Mouse (Mus musculus): ENCODE results near the gene Oas2. TPM values are rescaled to one million over a fixed set of nuclear protein-coding genes. Genes with fewer than 3 reads are reported as not detected.

The Oas2 gene
- polyA plus RNA-seq, 1 experiment from 2014 or later = not detected

GRCm38 (mm10) chr5:120718600-120719378 lies 30.9 kb downstream of the Oas2 start:
- 58% methylated on average over 12 of the region's 15 CpGs for WGBS
- DNase-seq (ENCODE audit: low spot score) (no peak), ATAC-seq (ENCODE audit: insufficient read depth, low FRiP score, low TSS enrichment) (no peak)
- no peak overlapping the region for H3K4me3 ChIP-seq (ENCODE audit: low read depth, low read length)
- H3K4me1 ChIP-seq (ENCODE audit: control insufficient read depth, insufficient read depth, low read length) = no peaks in the 10 kb centered on the region
- H3K36me3 ChIP-seq (ENCODE audit: control insufficient read depth, insufficient read depth, low read length) = no peaks in the 10 kb centered on the region
- no peak overlapping the region for H3K27ac ChIP-seq (ENCODE audit: low read depth, low read length)
- no peaks in the 10 kb centered on the region for H3K9me3 ChIP-seq (ENCODE audit: control insufficient read depth, low read length)
- H3K9ac ChIP-seq (ENCODE audit: low read length) = no peak overlapping the region
- no peak overlapping the region for H3K4me2 ChIP-seq (ENCODE audit: low read depth)
- peaks cover 4% of the 10 kb centered on the region for H3K27me3 ChIP-seq (ENCODE audit: control insufficient read depth, insufficient read depth, low read length)

- H3K4me3 ChIP-seq (ENCODE audit: low read depth, low read length) = no peak overlapping the region
- H3K4me1 ChIP-seq (ENCODE audit: control insufficient read depth, insufficient read depth, low read length) = no peaks in the 10 kb centered on the region
- no peak overlapping the region for H3K9ac ChIP-seq (ENCODE audit: low read length)
- WGBS = 77% methylated on average over 10 of the region's 10 CpGs
- H3K4me2 ChIP-seq (ENCODE audit: low read depth) = no peak overlapping the region
- no peak overlapping the region for H3K27ac ChIP-seq (ENCODE audit: low read depth, low read length)
- peaks cover 14% of the 10 kb centered on the region for H3K27me3 ChIP-seq (ENCODE audit: control insufficient read depth, insufficient read depth, low read length)
- no peaks in the 10 kb centered on the region for H3K36me3 ChIP-seq (ENCODE audit: control insufficient read depth, insufficient read depth, low read length)
- DNase-seq (ENCODE audit: low spot score) (no peak), ATAC-seq (ENCODE audit: insufficient read depth, low FRiP score, low TSS enrichment) (no peak)
- no peaks in the 10 kb centered on the region for H3K9me3 ChIP-seq (ENCODE audit: control insufficient read depth, low read length)
Observed at GRCm38 (mm10) chr5:120717136-120717535, 32.5 kb downstream of the Oas2 start.

GRCm38 (mm10) chr5:120714314-120714713 lies 35.3 kb downstream of the Oas2 start:
- H3K36me3 ChIP-seq (ENCODE audit: control insufficient read depth, insufficient read depth, low read length) = no peaks in the 10 kb centered on the region
- H3K9ac ChIP-seq (ENCODE audit: low read length) = no peak overlapping the region
- H3K4me2 ChIP-seq (ENCODE audit: low read depth) = no peak overlapping the region
- H3K4me1 ChIP-seq (ENCODE audit: control insufficient read depth, insufficient read depth, low read length) = peaks cover 18% of the 10 kb centered on the region
- 3% methylated on average over 16 of the region's 16 CpGs for WGBS
- peaks cover 42% of the 10 kb centered on the region for H3K27me3 ChIP-seq (ENCODE audit: control insufficient read depth, insufficient read depth, low read length)
- peak; percentile 82 for DNase-seq (ENCODE audit: low spot score)
- no peak overlapping the region for H3K27ac ChIP-seq (ENCODE audit: low read depth, low read length)
- no peak overlapping the region for H3K4me3 ChIP-seq (ENCODE audit: low read depth, low read length)
- H3K9me3 ChIP-seq (ENCODE audit: control insufficient read depth, low read length) = no peaks in the 10 kb centered on the region
- no peak for ATAC-seq (ENCODE audit: insufficient read depth, low FRiP score, low TSS enrichment)

- H3K9ac ChIP-seq (ENCODE audit: low read length) = no peak overlapping the region
- ATAC-seq (ENCODE audit: insufficient read depth, low FRiP score, low TSS enrichment) (no peak), DNase-seq (ENCODE audit: low spot score) (no peak)
- H3K4me1 ChIP-seq (ENCODE audit: control insufficient read depth, insufficient read depth, low read length) = peaks cover 18% of the 10 kb centered on the region
- H3K4me3 ChIP-seq (ENCODE audit: low read depth, low read length) = no peak overlapping the region
- H3K9me3 ChIP-seq (ENCODE audit: control insufficient read depth, low read length) = no peaks in the 10 kb centered on the region
- H3K36me3 ChIP-seq (ENCODE audit: control insufficient read depth, insufficient read depth, low read length) = no peaks in the 10 kb centered on the region
- H3K4me2 ChIP-seq (ENCODE audit: low read depth) = no peak overlapping the region
- WGBS = 65% methylated on average over 8 of the region's 8 CpGs
- no peak overlapping the region for H3K27ac ChIP-seq (ENCODE audit: low read depth, low read length)
- H3K27me3 ChIP-seq (ENCODE audit: control insufficient read depth, insufficient read depth, low read length) = peaks cover 47% of the 10 kb centered on the region
Observed at GRCm38 (mm10) chr5:120712721-120713120, 36.9 kb downstream of the Oas2 start.

DNA sequence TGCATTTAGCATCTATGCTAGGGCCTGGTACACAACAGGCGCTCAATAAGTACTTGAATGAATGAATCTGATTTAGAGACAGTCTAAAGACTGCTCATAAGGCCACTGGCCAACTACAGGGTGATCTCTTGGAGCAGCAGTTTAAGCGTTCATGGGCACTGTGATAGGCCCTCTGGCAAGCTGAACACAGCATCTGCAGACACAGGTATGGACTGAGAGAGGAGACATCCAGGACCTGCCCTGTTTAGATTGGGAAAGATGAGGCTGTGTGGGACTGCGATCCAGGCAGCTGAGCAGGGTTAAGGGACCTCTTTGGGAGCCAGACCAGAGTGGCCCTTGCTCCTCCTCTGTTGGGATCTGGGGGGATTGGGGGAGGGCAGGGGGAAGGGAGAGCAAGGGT lies 37.8 kb downstream of the Oas2 start, which contains the start of gene Dtx1:
Dtx1 (minus strand) TSS at position 101 of the 400 bp plus-strand sequence.
- Histone ChIP-seq H3K27ac (ENCODE audit: low read depth, low read length) (peak within 1 kb of the TSS; percentile 7; the same call in 1 of the 2 replicates), H3K4me2 (ENCODE audit: low read depth) (peak within 1 kb of the TSS; percentile 71), H3K9me3 (ENCODE audit: control insufficient read depth, low read length) (no peaks in the 10 kb centered on the region), H3K27me3 (ENCODE audit: control insufficient read depth, insufficient read depth, low read length) (peaks cover 49% of the 10 kb centered on the region), H3K4me1 (ENCODE audit: control insufficient read depth, insufficient read depth, low read length) (peaks cover 18% of the 10 kb centered on the region), H3K36me3 (ENCODE audit: control insufficient read depth, insufficient read depth, low read length) (no peaks in the 10 kb centered on the region), H3K9ac (ENCODE audit: low read length) (peak within 1 kb of the TSS; percentile 64), H3K4me3 (ENCODE audit: low read depth, low read length) (peak within 1 kb of the TSS; percentile 46)
- 42% methylated on average over 3 of the region's 3 CpGs for WGBS
- no peak for DNase-seq (ENCODE audit: low spot score)
- no peak for ATAC-seq (ENCODE audit: insufficient read depth, low FRiP score, low TSS enrichment)

GRCm38 (mm10) chr5:120711416-120711815 lies 38.2 kb downstream of the Oas2 start:
- Histone ChIP-seq H3K36me3 (ENCODE audit: control insufficient read depth, insufficient read depth, low read length) (no peaks in the 10 kb centered on the region), H3K4me1 (ENCODE audit: control insufficient read depth, insufficient read depth, low read length) (peaks cover 23% of the 10 kb centered on the region), H3K27ac (ENCODE audit: low read depth, low read length) (no peak overlapping the region), H3K4me2 (ENCODE audit: low read depth) (peak overlapping the region; percentile 71), H3K4me3 (ENCODE audit: low read depth, low read length) (peak overlapping the region; percentile 46), H3K9me3 (ENCODE audit: control insufficient read depth, low read length) (no peaks in the 10 kb centered on the region), H3K9ac (ENCODE audit: low read length) (peak overlapping the region; percentile 64), H3K27me3 (ENCODE audit: control insufficient read depth, insufficient read depth, low read length) (peaks cover 49% of the 10 kb centered on the region)
- no peak for DNase-seq (ENCODE audit: low spot score)
- under 1% methylated on average over 37 of the region's 43 CpGs for WGBS
- ATAC-seq (ENCODE audit: insufficient read depth, low FRiP score, low TSS enrichment) = no peak

DNA sequence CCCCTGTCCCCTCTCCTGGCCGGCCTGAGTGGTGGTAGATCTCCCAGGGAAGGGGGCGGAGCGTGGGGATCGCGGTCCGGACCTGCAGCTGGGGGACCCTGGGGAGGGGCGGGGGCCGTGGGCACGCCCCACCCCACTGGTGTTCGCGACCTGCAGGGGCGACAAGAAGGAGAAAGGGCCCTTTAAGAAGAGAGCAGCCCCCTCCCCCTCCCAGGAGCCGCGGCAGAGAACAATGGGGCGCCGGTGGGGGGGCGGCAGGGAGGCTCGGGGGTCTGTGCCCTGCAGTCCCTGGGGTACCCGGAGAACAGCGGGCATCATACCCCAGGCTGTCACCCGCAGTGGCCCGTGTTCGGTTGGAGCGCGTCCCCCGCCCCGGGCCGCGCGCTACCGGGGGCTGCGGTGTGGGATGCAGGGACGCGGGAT lies 38.8 kb downstream of the Oas2 start:
- H3K4me2 ChIP-seq (ENCODE audit: low read depth) = peak overlapping the region; percentile 71

GRCm38 (mm10) chr5:120710161-120710825 lies 39.4 kb downstream of the Oas2 start:
- ATAC-seq (ENCODE audit: insufficient read depth, low FRiP score, low TSS enrichment) (no peak), DNase-seq (ENCODE audit: low spot score) (peak; percentile 55)
- peak overlapping the region; percentile 64 for H3K9ac ChIP-seq (ENCODE audit: low read length)
- H3K4me1 ChIP-seq (ENCODE audit: control insufficient read depth, insufficient read depth, low read length) = peaks cover 24% of the 10 kb centered on the region
- peaks cover 52% of the 10 kb centered on the region for H3K27me3 ChIP-seq (ENCODE audit: control insufficient read depth, insufficient read depth, low read length)
- peak overlapping the region; percentile 71 for H3K4me2 ChIP-seq (ENCODE audit: low read depth)
- peak overlapping the region; percentile 7; the same call in 1 of the 2 replicates for H3K27ac ChIP-seq (ENCODE audit: low read depth, low read length)
- H3K36me3 ChIP-seq (ENCODE audit: control insufficient read depth, insufficient read depth, low read length) = no peaks in the 10 kb centered on the region
- no peaks in the 10 kb centered on the region for H3K9me3 ChIP-seq (ENCODE audit: control insufficient read depth, low read length)
- 4% methylated on average over 37 of the region's 40 CpGs for WGBS
- peak overlapping the region; percentile 46 for H3K4me3 ChIP-seq (ENCODE audit: low read depth, low read length)

More for the DNA sequence above, 38.8 kb downstream of the Oas2 start:
- H3K4me3 ChIP-seq (ENCODE audit: low read depth, low read length) = peak overlapping the region; percentile 46
- ATAC-seq (ENCODE audit: insufficient read depth, low FRiP score, low TSS enrichment) (no peak), DNase-seq (ENCODE audit: low spot score) (no peak)
- H3K9ac ChIP-seq (ENCODE audit: low read length) = peak overlapping the region; percentile 64
- peaks cover 24% of the 10 kb centered on the region for H3K4me1 ChIP-seq (ENCODE audit: control insufficient read depth, insufficient read depth, low read length)
- no peaks in the 10 kb centered on the region for H3K9me3 ChIP-seq (ENCODE audit: control insufficient read depth, low read length)
- peak overlapping the region; percentile 7; the same call in 1 of the 2 replicates for H3K27ac ChIP-seq (ENCODE audit: low read depth, low read length)
- H3K27me3 ChIP-seq (ENCODE audit: control insufficient read depth, insufficient read depth, low read length) = peaks cover 51% of the 10 kb centered on the region
- WGBS = 2% methylated on average over 30 of the region's 34 CpGs
- H3K36me3 ChIP-seq (ENCODE audit: control insufficient read depth, insufficient read depth, low read length) = no peaks in the 10 kb centered on the region
